ENCODE assay signal across 35 mouse cellular contexts in genomic region chr3:141005885-141006284, GRCm38 (mm10).
"Had no signal": no experiment of that assay in that cellular context is flagged by ENCODE, and none has a peak within 500 bp of the region (broad histone marks: within the 10 kb centered on the region; RNA-seq: fewer than 3 reads in every experiment).

No protein-coding gene starts in this region.

- H3K27ac ChIP-seq: heart, embryonic 13.5 days; heart, embryonic 15.5 days; hindbrain, embryonic 10.5 days; hindbrain, embryonic 12.5 days; hindbrain, embryonic 13.5 days; hindbrain, embryonic 14.5 days; hindbrain, embryonic 15.5 days; hindbrain, postnatal 0 days; intestine, embryonic 15.5 days; kidney, embryonic 15.5 days; kidney, postnatal 0 days; layer of hippocampus, adult 2 months; left cerebral cortex, adult 2 months had no signal

- DNase-seq: heart, postnatal 10 days; heart, postnatal 14 days; heart, postnatal 36 days; heart, postnatal 4 days; kidney, adult 11 months; kidney, adult 18-20 months; kidney, adult 2 months; kidney, adult 8-10 months; kidney, adult 9 months; kidney, postnatal 10 days; kidney, postnatal 14 days; kidney, postnatal 25 days; kidney, postnatal 36 days; kidney, postnatal 4 days; layer of hippocampus, adult 9-11 months; layer of hippocampus, postnatal 36 days had no signal

- H3K4me3 ChIP-seq: heart, embryonic 12.5 days; heart, embryonic 13.5 days; heart, embryonic 15.5 days; hindbrain, embryonic 10.5 days; hindbrain, embryonic 12.5 days; hindbrain, embryonic 13.5 days; hindbrain, embryonic 15.5 days; intestine, embryonic 15.5 days; kidney, embryonic 15.5 days; layer of hippocampus, adult 2 months; left cerebral cortex, adult 2 months had no signal

- ATAC-seq: hindbrain, embryonic 16.5 days; hindbrain, postnatal 0 days; inflammation-experienced regulatory T-cells, adult 6 months; intestine, embryonic 15.5 days; intestine, embryonic 16.5 days; intestine, postnatal 0 days had no signal

- H3K4me2 ChIP-seq: heart, embryonic 11.5 days; heart, embryonic 12.5 days; heart, embryonic 13.5 days; heart, embryonic 15.5 days; hindbrain, embryonic 12.5 days; hindbrain, embryonic 13.5 days; hindbrain, embryonic 14.5 days; hindbrain, embryonic 15.5 days; intestine, embryonic 15.5 days; kidney, embryonic 15.5 days had no signal

- H3K9ac ChIP-seq: heart, embryonic 12.5 days; heart, embryonic 13.5 days; heart, embryonic 15.5 days; hindbrain, embryonic 12.5 days; hindbrain, embryonic 13.5 days; hindbrain, embryonic 14.5 days; hindbrain, embryonic 15.5 days; intestine, embryonic 15.5 days; kidney, embryonic 15.5 days had no signal

- H3K36me3 ChIP-seq: heart, embryonic 12.5 days; heart, embryonic 13.5 days; heart, embryonic 15.5 days; hindbrain, embryonic 10.5 days; hindbrain, embryonic 12.5 days; hindbrain, embryonic 13.5 days; hindbrain, embryonic 15.5 days; intestine, embryonic 15.5 days; kidney, embryonic 15.5 days had no signal

- H3K27me3 ChIP-seq: heart, embryonic 12.5 days; heart, embryonic 13.5 days; heart, embryonic 15.5 days; hindbrain, embryonic 12.5 days; hindbrain, embryonic 13.5 days; hindbrain, embryonic 15.5 days; intestine, embryonic 15.5 days; kidney, embryonic 15.5 days had no signal

- H3K4me1 ChIP-seq: heart, embryonic 12.5 days; heart, embryonic 13.5 days; heart, embryonic 15.5 days; hindbrain, embryonic 10.5 days; hindbrain, embryonic 12.5 days; hindbrain, embryonic 13.5 days; hindbrain, embryonic 15.5 days; intestine, embryonic 15.5 days; kidney, embryonic 15.5 days had no signal

- H3K9me3 ChIP-seq: heart, embryonic 12.5 days; heart, embryonic 13.5 days; heart, embryonic 15.5 days; hindbrain, embryonic 10.5 days; hindbrain, embryonic 12.5 days; hindbrain, embryonic 13.5 days; hindbrain, embryonic 15.5 days; intestine, embryonic 15.5 days; kidney, embryonic 15.5 days had no signal
